Mouse (Mus musculus) lung, postnatal 25 days (tissue): ENCODE measurements at regions not wholly inside any gene's neighbourhood (a gene's known extent, or its start where the extent isn't known, plus 50 kb on each side); places are given as distances from the start of the nearest gene placed in this dataset.

ENCODE experiments used
- DNase-seq: peaks from one replicate; pipeline ENCODE4 v3.0.0; 2022; ENCODE audit warnings: low spot score

GRCm38 (mm10) chr8:25340729-25341128 lies 516.6 kb upstream of the Adam5 start:
- DNase-seq: no peak

- DNase-seq: no peak
Measured at GRCm38 (mm10) chr8:25332120-25332607, 508.0 kb upstream of the Adam5 start.

GRCm38 (mm10) chr8:25331161-25331776 lies 507.1 kb upstream of the Adam5 start:
- DNase-seq: peak; percentile 21

- DNase-seq: peak; percentile 52
Measured at GRCm38 (mm10) chr8:25329791-25330190, 505.6 kb upstream of the Adam5 start.

GRCm38 (mm10) chr8:25328318-25328717 lies 504.1 kb upstream of the Adam5 start:
- DNase-seq: no peak

- no peak for DNase-seq
Measured at GRCm38 (mm10) chr8:25326930-25327329, 502.8 kb upstream of the Adam5 start.

- no peak for DNase-seq
Measured at GRCm38 (mm10) chr8:25326257-25326656, 502.1 kb upstream of the Adam5 start.

- no peak for DNase-seq
Measured at GRCm38 (mm10) chr8:25324731-25325130, 500.6 kb upstream of the Adam5 start.

GRCm38 (mm10) chr8:25323643-25324420 lies 499.7 kb upstream of the Adam5 start:
- no peak for DNase-seq

GRCm38 (mm10) chr8:25316383-25316782 lies 492.2 kb upstream of the Adam5 start:
- no peak for DNase-seq

- DNase-seq: no peak
Measured at GRCm38 (mm10) chr8:25311811-25312533, 487.8 kb upstream of the Adam5 start.

- no peak for DNase-seq
Measured at GRCm38 (mm10) chr8:25307956-25308355, 483.8 kb upstream of the Adam5 start.

- no peak for DNase-seq
Measured at GRCm38 (mm10) chr8:25307511-25307910, 483.3 kb upstream of the Adam5 start.

- no peak for DNase-seq
Measured at GRCm38 (mm10) chr8:25306769-25307491, 482.8 kb upstream of the Adam5 start.
